Mouse (Mus musculus): ENCODE measurements at regions not wholly inside any gene's neighbourhood (a gene's known extent, or its start where the extent isn't known, plus 50 kb on each side); places are given as distances from the start of the nearest gene placed in this dataset.

DNA sequence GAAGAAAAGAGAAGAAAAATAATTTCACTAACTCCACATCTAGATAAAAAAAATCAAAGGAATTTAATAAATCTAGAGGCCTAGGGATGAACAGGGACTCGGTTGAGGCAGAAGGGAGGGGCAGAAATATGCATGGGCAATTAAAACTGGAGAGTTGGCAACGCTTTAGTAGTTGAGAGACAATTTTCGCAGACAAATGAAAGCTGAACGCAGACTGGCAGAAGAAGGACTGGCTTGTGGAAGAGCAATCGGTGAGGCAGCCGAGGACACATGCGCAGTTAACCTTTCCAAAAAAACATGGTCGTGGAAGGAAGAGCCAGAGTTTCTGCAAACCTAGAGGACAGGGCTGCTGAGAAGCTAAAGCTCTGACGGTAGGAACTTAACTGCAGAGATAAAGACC is 82.1 kb upstream of the Cav2 start:
- ATAC-seq (ENCODE audit: insufficient number of reproducible peaks, insufficient read depth, low FRiP score, low TSS enrichment) = no peak
- Histone ChIP-seq H3K9me3 (no peaks in the 10 kb centered on the region), H3K9ac (no peak overlapping the region), H3K4me3 (no peak overlapping the region), H3K4me1 (no peaks in the 10 kb centered on the region), H3K27me3 (no peaks in the 10 kb centered on the region), H3K36me3 (no peaks in the 10 kb centered on the region), H3K27ac (no peak overlapping the region), H3K4me2 (replicated peaks) (no peak overlapping the region)
- whole genome bisulfite sequencing = 66% methylated on average over 9 of the region's 9 CpGs

DNA sequence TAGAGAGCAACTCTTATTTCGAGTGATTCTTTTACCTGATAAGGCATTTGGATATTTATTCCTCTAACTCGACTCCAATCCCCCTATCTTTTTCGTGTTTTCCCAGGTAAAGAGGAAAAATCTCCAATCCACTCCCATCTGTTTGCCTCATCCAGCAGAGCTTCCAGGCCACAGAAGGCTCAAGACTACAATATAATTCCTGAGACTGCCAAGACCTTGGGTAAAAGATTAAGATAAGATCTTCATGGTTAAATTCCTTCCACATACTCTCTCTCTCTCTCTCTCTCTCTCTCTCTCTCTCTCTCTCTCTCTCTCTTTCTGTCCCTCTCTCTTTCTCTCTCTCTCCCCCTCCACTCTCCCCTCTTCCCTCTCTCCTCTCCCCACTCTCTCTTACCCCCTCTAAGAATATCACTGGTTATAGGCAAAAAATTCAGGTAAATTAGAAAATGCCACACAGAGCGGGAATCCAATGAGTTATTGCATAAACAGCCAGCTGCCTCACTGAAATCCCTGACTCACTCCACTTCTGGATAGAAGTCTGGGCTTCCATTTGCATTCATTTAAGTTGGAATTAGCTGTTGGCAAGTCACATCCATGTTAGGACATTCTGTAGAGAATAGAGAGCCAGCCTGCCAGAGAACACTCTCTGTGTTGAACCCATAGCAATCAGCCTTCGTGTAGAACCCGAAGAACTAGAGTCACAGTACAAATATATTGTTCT is 78.9 kb upstream of the Cav2 start:
- no peak for ATAC-seq (ENCODE audit: insufficient number of reproducible peaks, insufficient read depth, low FRiP score, low TSS enrichment)
- no peaks in the 10 kb centered on the region for H3K9me3 ChIP-seq
- 74% methylated on average over 6 of the region's 6 CpGs for WGBS

DNA sequence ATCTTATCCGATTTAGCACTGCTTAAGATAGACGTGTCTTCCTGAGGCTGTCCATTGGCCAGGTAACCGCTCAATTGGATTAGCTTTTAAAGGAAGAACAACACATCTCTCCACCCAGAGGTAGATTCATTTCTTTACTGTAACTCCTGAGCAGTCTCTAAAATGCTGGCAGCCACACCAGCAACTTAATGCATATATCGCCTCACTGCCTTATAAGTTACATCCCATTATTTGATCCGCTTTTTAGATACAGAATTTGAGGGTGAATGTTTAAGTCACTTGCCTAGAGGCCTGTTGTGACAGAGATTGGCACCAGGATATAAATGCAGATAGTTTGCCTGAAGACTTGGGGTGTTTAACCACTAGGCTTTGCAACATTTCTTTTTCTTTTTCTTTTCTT is 77.7 kb upstream of the Cav2 start:
- no peaks in the 10 kb centered on the region for H3K27me3 ChIP-seq
- WGBS = 94% methylated on average over 5 of the region's 5 CpGs
- no peak overlapping the region for H3K4me3 ChIP-seq
- H3K9ac ChIP-seq = no peak overlapping the region
- no peak for ATAC-seq (ENCODE audit: insufficient number of reproducible peaks, insufficient read depth, low FRiP score, low TSS enrichment)
- H3K36me3 ChIP-seq = no peaks in the 10 kb centered on the region
- H3K4me2 ChIP-seq (replicated peaks) = no peak overlapping the region
- no peaks in the 10 kb centered on the region for H3K9me3 ChIP-seq
- H3K27ac ChIP-seq = no peak overlapping the region
- no peaks in the 10 kb centered on the region for H3K4me1 ChIP-seq

More for the DNA sequence above, 78.9 kb upstream of the Cav2 start:
- Histone ChIP-seq H3K4me2 (replicated peaks) (no peak overlapping the region), H3K27me3 (no peaks in the 10 kb centered on the region), H3K4me3 (no peak overlapping the region), H3K4me1 (no peaks in the 10 kb centered on the region), H3K27ac (no peak overlapping the region), H3K36me3 (no peaks in the 10 kb centered on the region), H3K9ac (no peak overlapping the region)

DNA sequence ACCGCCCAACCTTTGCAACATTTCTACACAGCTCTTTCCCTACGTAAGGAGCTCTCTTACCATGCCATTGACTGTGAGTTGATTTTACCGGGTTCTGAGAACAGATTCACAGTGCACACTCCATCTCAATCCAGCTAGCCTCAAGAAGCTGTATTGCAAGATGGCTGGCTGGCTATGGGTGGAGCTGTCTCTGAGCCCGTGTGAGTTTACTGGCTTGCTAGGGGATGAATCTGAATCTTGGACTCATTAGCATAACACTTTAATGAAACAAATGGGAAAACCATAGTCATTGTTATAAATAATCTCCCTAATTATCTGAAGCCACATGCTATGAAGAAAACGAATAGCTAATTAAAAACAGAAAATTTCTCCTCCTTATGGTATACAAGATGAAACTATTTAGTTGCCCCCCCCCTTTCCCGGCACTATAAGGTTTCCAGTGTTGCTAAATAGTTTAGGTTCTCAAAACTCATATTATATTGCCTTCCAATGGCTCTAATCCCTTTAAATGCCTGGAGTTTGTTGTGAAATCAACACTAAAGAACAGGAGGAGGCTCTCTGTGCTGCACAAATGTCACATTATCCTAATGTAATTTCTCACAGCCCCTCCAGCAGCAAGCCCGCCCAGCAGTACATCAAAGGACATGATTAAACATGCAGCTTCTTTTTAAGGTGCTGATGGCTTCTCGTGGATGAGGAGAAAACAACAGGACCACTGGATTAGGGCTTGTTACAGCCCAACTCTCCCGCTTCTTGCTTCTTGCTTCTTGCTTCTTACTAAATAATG is 76.9 kb upstream of the Cav2 start:
- Histone ChIP-seq H3K9me3 (no peaks in the 10 kb centered on the region), H3K36me3 (no peaks in the 10 kb centered on the region), H3K9ac (no peak overlapping the region), H3K27ac (no peak overlapping the region), H3K4me1 (no peaks in the 10 kb centered on the region), H3K4me3 (no peak overlapping the region), H3K4me2 (replicated peaks) (no peak overlapping the region), H3K27me3 (no peaks in the 10 kb centered on the region)
- ATAC-seq (ENCODE audit: insufficient number of reproducible peaks, insufficient read depth, low FRiP score, low TSS enrichment) = no peak
- WGBS = 56% methylated on average over 9 of the region's 9 CpGs

DNA sequence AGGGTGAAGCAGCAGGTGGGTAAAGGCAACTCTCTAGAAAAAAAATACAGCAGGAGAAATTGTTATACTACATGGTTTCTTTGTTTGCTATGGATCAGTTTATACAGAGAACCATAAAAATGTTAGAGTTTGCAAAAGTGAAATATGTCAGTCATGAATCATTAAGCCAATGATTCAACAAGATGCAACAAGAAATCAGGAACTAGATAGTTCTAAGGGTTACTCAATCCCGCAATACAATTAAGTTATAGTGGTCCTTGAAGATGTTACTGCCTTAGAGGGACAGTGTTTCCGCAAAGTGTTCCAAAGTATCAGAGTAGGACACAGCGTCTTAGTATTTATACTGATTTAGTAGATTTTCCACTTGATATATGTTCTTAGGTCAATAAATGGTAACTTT is 74.1 kb upstream of the Cav2 start:
- no peaks in the 10 kb centered on the region for H3K4me1 ChIP-seq
- H3K4me3 ChIP-seq = no peak overlapping the region
- no peaks in the 10 kb centered on the region for H3K9me3 ChIP-seq
- H3K4me2 ChIP-seq (replicated peaks) = no peak overlapping the region
- H3K27ac ChIP-seq = no peak overlapping the region
- WGBS = 94% methylated on average over 3 of the region's 3 CpGs
- H3K27me3 ChIP-seq = no peaks in the 10 kb centered on the region
- no peaks in the 10 kb centered on the region for H3K36me3 ChIP-seq
- ATAC-seq (ENCODE audit: insufficient number of reproducible peaks, insufficient read depth, low FRiP score, low TSS enrichment) = no peak
- H3K9ac ChIP-seq = no peak overlapping the region

DNA sequence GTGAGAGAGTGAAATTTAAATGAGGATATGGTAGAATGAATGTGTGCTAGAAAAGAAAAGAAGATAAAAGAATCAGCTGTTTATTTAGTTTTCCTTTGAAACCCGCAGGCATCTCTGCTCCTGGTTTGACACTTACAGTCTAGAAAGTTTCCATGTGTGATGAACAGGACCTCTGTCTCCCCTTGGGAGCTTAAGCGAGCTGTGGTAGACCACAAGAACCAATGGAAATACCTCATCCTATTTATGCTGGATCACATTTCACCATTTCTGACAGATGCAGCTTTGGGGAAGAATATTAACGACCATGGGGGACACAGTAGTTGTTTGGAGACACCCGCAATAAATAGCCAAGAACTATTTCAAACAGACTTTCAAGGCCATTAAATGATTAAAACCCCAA is 71.2 kb upstream of the Cav2 start:
- no peak overlapping the region for H3K27ac ChIP-seq
- no peaks in the 10 kb centered on the region for H3K36me3 ChIP-seq
- no peaks in the 10 kb centered on the region for H3K4me1 ChIP-seq
- H3K4me2 ChIP-seq (replicated peaks) = no peak overlapping the region
- no peak overlapping the region for H3K4me3 ChIP-seq
- no peak for ATAC-seq (ENCODE audit: insufficient number of reproducible peaks, insufficient read depth, low FRiP score, low TSS enrichment)
- no peak overlapping the region for H3K9ac ChIP-seq
- no peaks in the 10 kb centered on the region for H3K27me3 ChIP-seq
- 49% methylated on average over 4 of the region's 4 CpGs for WGBS
- no peaks in the 10 kb centered on the region for H3K9me3 ChIP-seq

DNA sequence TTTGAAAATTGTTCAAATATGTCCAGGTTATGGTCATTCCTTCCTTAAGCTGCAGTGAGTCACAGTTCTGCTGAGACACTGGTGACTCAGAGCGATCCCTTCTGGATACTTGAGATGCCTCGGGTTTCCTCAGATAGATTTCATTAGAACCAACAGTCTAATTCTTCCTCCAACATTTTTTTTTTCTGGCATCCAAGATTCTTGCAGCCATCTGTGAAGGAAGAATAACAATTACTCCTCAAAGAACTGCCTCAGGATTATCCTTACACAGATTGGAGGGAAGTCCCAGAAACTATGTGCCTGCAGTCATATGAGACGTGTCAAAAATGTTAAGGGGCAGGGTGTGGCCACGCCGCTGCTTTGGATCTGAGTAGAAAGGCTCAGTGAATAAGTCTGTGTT is 69.6 kb upstream of the Cav2 start:
- Histone ChIP-seq H3K4me3 (no peak overlapping the region), H3K27ac (no peak overlapping the region), H3K9ac (no peak overlapping the region), H3K9me3 (no peaks in the 10 kb centered on the region), H3K36me3 (no peaks in the 10 kb centered on the region), H3K4me2 (replicated peaks) (no peak overlapping the region), H3K27me3 (no peaks in the 10 kb centered on the region), H3K4me1 (no peaks in the 10 kb centered on the region)
- no peak for ATAC-seq (ENCODE audit: insufficient number of reproducible peaks, insufficient read depth, low FRiP score, low TSS enrichment)
- 31% methylated on average over 5 of the region's 5 CpGs for WGBS

DNA sequence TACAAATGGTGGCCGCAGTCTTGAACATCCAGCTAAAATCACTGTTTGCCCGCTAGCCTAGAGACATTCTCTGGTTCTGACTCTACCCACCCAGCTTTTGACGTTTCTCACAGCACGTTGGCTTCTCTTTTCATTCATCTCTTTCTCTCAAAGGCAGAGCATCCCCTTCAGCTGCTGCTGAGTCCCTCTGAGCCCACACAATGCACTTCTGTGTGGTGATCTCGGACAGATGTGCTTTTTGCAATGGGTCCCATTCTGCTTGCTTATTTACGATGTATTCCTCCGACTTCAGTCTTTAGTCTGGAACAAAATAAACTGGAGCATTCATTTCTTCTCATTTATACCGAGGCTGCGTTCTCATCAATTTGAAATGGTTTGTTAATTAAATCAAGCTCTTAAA is 66.2 kb upstream of the Cav2 start:
- H3K4me3 ChIP-seq = no peak overlapping the region
- no peaks in the 10 kb centered on the region for H3K27me3 ChIP-seq
- 53% methylated on average over 9 of the region's 9 CpGs for WGBS
- no peak for ATAC-seq (ENCODE audit: insufficient number of reproducible peaks, insufficient read depth, low FRiP score, low TSS enrichment)
- no peak overlapping the region for H3K9ac ChIP-seq
- H3K9me3 ChIP-seq = no peaks in the 10 kb centered on the region
- no peak overlapping the region for H3K4me2 ChIP-seq (replicated peaks)
- H3K4me1 ChIP-seq = no peaks in the 10 kb centered on the region
- no peak overlapping the region for H3K27ac ChIP-seq
- H3K36me3 ChIP-seq = no peaks in the 10 kb centered on the region

DNA sequence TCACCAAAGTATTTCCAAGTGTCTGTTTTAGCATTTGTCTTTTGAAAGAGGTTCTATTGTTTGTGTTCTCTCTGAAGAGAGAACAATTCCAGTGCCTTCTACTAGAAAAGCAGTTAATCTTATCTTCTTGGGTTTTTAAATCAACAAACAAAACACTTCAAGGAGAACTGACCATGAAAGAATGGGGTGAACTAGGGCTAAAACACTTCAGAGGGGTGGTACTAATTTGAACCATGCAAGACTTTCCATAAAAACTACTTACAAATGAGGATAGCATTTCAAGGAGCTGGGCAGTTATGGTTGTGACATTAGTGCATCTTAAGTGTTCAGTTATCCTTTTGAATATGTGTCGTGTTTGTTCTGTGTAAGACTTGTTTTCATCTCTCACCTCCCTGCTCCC is 64.5 kb upstream of the Cav2 start:
- no peak overlapping the region for H3K9ac ChIP-seq
- ATAC-seq (ENCODE audit: insufficient number of reproducible peaks, insufficient read depth, low FRiP score, low TSS enrichment) = no peak
- no peaks in the 10 kb centered on the region for H3K27me3 ChIP-seq
- no peaks in the 10 kb centered on the region for H3K9me3 ChIP-seq
- H3K27ac ChIP-seq = no peak overlapping the region
- H3K4me2 ChIP-seq (replicated peaks) = no peak overlapping the region
- H3K4me1 ChIP-seq = no peaks in the 10 kb centered on the region
- no peaks in the 10 kb centered on the region for H3K36me3 ChIP-seq
- H3K4me3 ChIP-seq = no peak overlapping the region
- 77% methylated on average over 1 of the region's 1 CpGs for WGBS

DNA sequence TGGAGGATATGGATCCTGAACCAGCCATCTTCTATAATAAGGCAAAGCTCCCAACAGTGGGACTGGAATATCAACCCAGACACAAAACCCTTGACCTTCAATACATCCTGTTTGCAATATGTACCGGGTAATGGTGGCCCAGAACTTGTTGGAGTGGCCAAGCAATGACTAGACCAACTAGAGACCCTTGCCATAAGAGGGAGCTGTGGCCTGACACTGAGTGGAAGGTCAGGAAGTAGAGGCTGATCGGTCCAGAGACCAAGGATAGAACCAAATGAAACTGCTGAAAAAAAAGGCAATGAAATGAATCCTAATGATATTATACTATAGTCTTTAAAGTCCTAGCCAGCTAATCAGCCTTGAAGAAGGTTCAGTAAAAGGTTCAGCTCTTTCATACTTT is 57.2 kb upstream of the Cav2 start:
- 89% methylated on average over 2 of the region's 2 CpGs for WGBS
- ATAC-seq (ENCODE audit: insufficient number of reproducible peaks, insufficient read depth, low FRiP score, low TSS enrichment) = no peak
- Histone ChIP-seq H3K4me1 (no peaks in the 10 kb centered on the region), H3K4me2 (replicated peaks) (no peak overlapping the region), H3K9me3 (no peaks in the 10 kb centered on the region), H3K27me3 (no peaks in the 10 kb centered on the region), H3K27ac (no peak overlapping the region), H3K9ac (no peak overlapping the region), H3K4me3 (no peak overlapping the region), H3K36me3 (no peaks in the 10 kb centered on the region)

DNA sequence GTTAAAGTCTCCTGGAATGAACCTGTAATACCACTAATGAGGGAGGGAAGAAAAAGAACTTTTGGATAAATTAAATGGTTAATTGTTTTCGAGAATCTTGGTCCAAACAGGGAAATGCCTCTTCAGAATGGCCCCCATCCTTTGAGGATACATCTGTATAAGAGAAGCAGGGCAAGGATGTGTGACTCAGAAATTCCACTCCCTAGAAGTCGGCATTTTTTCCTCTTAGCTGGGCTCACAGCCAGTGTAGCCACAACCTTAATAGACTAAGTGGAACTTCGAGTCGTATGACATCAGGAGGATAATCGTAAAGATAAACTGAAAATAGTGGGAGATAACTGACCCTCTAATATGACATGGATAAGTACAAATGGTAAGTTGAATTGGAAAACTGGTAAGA is 56.1 kb upstream of the Cav2 start:
- Histone ChIP-seq H3K4me3 (no peak overlapping the region), H3K9ac (no peak overlapping the region), H3K27ac (no peak overlapping the region), H3K4me1 (no peaks in the 10 kb centered on the region), H3K27me3 (no peaks in the 10 kb centered on the region), H3K4me2 (replicated peaks) (no peak overlapping the region), H3K36me3 (no peaks in the 10 kb centered on the region), H3K9me3 (no peaks in the 10 kb centered on the region)
- ATAC-seq (ENCODE audit: insufficient number of reproducible peaks, insufficient read depth, low FRiP score, low TSS enrichment) = no peak
- WGBS = 71% methylated on average over 5 of the region's 5 CpGs

DNA sequence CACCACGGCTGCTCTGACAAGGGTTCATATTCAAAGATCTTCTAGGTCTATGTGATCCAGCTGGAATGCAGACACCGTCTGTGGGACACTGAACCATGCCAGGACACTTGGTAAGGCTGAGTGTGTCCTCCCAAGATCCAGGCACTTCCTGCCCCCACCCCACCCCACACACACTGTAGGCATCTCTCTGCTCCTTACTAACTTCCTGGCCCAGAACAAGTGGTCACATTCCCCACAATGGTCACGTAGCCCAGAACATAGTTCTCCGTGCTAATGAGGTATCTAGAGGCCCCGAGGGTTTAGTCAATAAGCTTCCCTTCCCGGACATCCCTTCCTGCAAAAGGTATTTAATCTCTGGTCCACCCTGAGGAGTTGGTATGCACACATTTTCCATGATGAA is 54.5 kb upstream of the Cav2 start:
- Histone ChIP-seq H3K9ac (no peak overlapping the region), H3K4me2 (replicated peaks) (no peak overlapping the region), H3K9me3 (no peaks in the 10 kb centered on the region), H3K4me3 (no peak overlapping the region), H3K27ac (no peak overlapping the region), H3K27me3 (no peaks in the 10 kb centered on the region), H3K36me3 (no peaks in the 10 kb centered on the region), H3K4me1 (no peaks in the 10 kb centered on the region)
- ATAC-seq (ENCODE audit: insufficient number of reproducible peaks, insufficient read depth, low FRiP score, low TSS enrichment) = no peak
- WGBS = 81% methylated on average over 6 of the region's 6 CpGs
